Mouse (Mus musculus) ovary, postnatal 10 days (tissue): Measurements from ENCODE around the gene Tuft1.
"Not testable (repeated sequence)": the region's sequence is repeated elsewhere in the genome, so short reads cannot be mapped to it uniquely, and the experiment has no call there.

Experiments
- DNase-seq: peaks from one replicate; pipeline ENCODE4 v3.0.0; 2022; ENCODE audit warnings: low spot score

The Tuft1 gene

GRCm38 (mm10) chr3:94658740-94659095, at the start of gene Tuft1:
Gene Tuft1 (minus strand): TSS chr3:94658872.
- not testable (repeated sequence) for DNase-seq

DNA sequence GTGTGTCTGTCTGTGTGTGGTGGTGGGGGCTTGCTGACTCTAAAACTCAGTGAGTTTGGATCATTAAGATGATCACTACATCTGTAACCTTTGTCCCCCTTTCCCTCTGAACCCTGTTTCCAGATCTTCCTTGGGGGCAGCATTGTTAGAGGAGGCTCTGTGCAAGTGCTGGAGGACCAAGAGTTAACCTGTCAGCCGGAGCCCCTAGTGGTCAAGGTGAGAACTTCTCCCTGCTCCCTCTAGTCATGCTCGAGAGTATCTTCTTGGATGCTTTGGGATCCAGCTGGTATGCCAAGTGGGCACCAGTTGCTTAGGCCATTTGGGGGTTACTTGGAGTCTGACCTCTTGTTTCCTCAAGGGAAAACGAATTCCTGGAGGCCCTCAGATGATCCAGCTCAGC, 44.7 kb upstream of the Tuft1 start:
- DNase-seq, result not testable (repeated sequence)

- no peak for DNase-seq
These were observed 44.2 kb upstream of the Tuft1 start for GRCm38 (mm10) chr3:94702856-94703255.

DNA sequence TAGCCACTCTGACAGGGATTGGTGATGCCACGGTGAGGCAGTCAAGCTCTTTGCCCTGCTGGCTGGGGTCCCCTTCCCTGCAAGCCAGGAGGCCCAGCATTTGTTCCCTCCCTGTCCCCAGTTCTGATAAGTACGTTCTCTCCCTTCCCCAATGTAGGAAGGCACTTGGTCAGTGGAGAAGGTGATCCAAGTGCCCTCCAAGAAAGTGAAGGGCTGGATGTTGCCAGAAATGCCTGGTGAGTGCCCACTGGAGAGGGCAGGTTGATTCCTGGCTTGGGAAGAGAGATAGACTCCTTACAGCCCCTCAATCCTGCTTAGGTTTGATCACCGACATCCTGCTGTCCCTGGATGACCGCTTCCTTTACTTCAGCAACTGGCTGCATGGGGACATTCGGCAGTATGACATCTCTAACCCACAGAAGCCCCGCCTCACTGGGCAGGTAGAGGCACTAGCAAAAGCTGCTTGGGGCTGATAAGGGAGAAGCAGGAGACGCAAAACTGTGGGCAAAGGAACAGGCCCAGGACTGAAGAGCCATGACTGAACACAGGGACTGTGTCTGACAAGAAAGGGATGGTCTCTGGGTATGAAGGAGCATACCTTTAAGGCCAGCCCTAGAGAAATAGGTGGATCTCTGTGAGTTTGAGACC, 43.6 kb upstream of the Tuft1 start:
- not testable (repeated sequence) for DNase-seq

DNA sequence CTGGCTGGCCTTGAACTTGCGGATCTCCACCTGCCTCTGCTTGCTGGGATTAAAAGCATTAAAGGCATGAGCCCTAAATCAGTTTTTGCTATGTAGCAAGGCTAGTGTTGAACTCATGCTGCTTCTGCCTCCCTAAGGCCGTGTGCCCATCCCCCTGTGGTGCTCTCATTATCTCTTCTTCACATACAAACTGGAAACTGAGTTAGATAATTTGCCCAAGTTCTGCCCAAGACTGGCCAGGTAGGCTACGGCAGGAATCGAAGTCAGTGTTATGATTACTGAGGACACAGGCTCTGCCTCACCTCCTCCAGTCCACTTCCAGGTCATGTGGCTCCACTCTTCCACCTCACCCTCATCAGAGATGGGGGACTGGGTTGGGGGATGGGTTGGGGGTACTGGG, 37.6 kb upstream of the Tuft1 start:
- DNase-seq, result not testable (repeated sequence)

- not testable (repeated sequence) for DNase-seq
These were observed 36.9 kb upstream of the Tuft1 start for GRCm38 (mm10) chr3:94695591-94695990.

DNA sequence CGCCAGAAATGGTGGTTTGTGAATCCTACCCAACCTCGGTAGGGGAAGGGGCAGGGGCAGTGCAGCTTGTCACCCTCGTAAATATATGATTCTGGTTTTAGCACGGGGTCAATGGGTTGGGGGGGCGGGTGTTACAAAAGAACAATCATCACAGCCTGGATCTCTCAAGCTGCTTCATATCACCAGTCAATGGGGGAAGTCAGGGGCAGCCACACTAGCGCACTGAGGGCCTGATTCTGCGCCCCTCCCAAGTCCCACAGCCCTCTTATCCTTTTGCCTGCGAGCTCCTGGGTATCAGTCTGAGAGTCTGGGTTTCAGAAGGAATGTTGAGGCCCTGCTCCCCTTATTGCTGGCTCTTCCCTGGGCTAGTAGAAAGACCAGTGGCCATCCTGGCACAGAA, 35.2 kb upstream of the Tuft1 start:
- DNase-seq, result not testable (repeated sequence)

GRCm38 (mm10) chr3:94693329-94693825, 34.7 kb upstream of the Tuft1 start, which contains the start of gene Selenbp2:
Gene Selenbp2 (plus strand): TSS chr3:94693556.
- no peak for DNase-seq

DNA sequence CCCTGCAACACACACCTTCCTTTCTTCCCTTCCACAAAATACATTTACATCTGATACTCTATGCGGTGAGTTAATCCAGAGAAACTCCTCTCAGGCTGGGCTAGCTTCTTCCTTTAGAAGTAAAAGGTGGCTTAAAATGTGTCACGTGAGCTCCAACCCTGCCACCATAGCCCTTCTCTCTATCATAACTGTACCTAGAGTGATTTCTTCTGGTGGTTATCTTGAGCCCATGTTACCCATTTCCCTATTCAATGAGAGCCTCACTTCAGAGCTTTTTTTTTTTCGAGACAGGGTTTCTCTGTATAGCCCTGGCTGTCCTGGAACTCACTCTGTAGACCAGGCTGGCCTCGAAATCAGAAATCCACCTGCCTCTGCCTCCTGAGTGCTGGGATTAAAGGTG, 33.0 kb upstream of the Tuft1 start:
- DNase-seq, result not testable (repeated sequence)

GRCm38 (mm10) chr3:94690616-94691247, 32.1 kb upstream of the Tuft1 start:
- no peak for DNase-seq

DNA sequence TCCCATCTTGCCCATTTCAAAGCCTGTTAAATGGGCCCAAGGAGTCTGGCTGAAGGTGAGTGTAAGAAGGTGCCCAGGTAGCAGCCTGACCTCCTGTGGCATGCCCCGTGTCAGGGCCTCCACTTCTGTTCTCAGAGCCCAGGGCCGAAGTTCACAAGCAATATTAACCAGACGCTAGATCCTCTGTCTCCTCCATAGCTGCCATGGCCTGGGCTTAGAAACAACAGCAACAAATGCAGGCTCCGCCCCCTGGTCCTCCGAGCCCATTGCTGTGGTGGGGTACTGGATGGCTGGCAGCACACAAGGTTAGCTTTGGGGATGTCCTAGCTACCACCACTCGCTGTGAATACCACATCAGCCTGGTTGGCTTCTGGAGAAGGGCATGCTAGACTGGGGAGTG, 31.5 kb upstream of the Tuft1 start:
- not testable (repeated sequence) for DNase-seq

GRCm38 (mm10) chr3:94689195-94689594, 30.5 kb upstream of the Tuft1 start:
- not testable (repeated sequence) for DNase-seq

GRCm38 (mm10) chr3:94688698-94689097, 30.0 kb upstream of the Tuft1 start:
- not testable (repeated sequence) for DNase-seq

GRCm38 (mm10) chr3:94685989-94686772, 27.5 kb upstream of the Tuft1 start:
- DNase-seq, result not testable (repeated sequence)

- no peak for DNase-seq
These were observed 25.0 kb upstream of the Tuft1 start for GRCm38 (mm10) chr3:94683646-94684045.

DNA sequence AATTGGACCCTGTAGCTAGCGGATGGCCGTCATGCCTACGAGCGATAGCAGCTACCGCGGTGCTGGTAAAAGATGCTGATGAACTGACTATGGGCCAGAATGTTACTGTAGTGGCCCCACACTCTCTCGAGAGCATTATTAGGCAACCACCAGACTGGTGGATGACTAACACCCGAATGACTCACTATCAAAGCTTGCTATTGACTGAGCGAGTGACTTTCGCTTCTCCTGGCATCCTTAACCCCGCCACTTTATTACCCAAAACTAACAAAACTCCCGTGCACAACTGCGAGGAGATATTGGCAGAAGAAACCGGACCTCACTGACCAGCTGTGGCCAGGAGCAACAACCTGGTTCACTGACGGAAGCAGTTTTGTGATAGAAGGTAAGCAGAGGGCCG, 22.1 kb upstream of the Tuft1 start:
- DNase-seq, result no peak

DNA sequence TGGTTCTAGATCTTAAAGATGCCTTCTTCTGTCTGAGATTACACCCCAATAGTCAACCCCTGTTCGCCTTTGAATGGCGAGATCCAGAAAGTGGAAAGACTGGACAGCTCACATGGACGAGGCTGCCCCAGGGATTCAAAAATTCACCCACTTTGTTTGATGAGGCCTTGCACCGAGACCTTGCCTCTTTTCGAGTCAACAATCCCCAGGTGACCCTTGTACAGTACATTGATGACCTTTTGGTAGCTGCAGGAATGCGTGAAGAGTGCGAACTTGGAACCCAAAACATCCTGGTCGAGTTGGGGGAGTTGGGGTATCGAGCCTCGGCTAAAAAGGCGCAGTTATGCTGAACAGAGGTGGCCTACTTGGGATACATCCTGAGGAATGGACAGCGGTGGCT, 21.4 kb upstream of the Tuft1 start:
- DNase-seq, result not testable (repeated sequence)

DNA sequence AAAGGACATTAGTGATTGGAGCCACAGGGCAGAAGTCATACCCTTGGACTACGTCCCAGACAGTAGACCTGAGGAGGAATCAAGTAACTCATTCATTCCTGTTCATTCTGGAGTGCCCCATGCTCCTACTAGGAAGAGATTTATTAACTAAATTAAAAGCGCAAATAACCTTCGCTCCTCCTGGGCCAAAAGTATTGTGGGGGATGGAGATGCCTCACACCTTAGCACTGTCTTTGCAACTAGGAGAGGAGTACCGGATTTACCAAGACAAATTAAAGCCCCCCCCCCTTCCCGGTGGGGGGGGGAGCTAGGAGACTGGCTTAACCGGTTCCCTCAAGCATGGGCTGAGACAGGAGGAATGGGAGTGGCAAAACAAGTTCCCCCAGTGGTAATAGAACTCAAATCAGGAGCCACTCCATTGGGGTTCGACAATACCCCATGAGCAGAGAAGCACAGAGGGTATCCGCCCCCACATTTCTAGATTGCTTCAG, 20.7 kb upstream of the Tuft1 start:
- no peak for DNase-seq

DNA sequence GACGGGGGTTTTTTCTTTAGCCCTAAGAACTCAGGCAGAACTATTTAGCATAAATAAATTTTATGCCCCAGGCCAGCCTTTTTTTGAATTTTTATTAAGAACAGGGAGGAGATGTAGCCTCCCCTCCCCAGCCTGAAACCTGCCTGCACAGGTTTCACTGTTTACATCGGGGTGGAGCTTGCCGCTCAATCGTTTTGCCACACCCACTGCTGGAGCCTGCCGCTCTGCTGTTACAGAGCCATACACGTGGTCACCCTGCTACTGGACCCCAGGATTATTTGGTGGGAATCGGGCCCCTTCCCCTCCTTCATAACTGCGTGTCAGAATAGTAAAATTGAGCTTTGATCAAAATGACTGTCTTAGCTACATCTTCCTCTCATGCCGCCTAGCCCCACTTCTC, 16.4 kb upstream of the Tuft1 start:
- not testable (repeated sequence) for DNase-seq

DNA sequence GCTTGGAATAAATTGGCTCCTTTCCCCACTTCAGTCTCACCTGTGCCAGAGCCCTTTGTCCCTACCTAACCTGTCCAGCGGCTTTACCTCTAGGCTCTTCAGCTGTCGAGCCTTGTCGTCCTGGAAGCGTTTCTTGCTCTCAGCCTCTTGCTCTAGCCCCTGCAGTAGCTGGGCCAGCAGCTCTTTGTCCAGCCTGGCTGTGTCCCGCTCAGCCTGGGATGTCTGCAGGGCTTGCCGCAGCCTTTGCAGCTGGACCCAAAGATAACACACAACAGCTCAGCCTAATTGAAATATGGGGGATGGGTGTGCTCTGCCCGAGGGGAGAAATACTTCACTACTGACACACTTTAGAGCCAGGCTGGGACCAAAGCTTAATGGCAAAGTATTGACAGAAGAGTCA, 7.2 kb upstream of the Tuft1 start:
- DNase-seq, result not testable (repeated sequence)

GRCm38 (mm10) chr3:94665060-94665802, 6.6 kb upstream of the Tuft1 start:
- DNase-seq, result not testable (repeated sequence)

GRCm38 (mm10) chr3:94660841-94661240, 2.2 kb upstream of the Tuft1 start:
- DNase-seq, result not testable (repeated sequence)
